Mouse (Mus musculus): ENCODE data around the gene Cyb561d2. TPM values are rescaled to one million over a fixed set of nuclear protein-coding genes. Genes with fewer than 3 reads are reported as not detected.
A peak's percentile ranks its signal among the peaks of the same experiment; 100 is the strongest.

Gene Cyb561d2
- polyA plus RNA-seq (2015; fragmentation: Nextera tagmentation; extraction: Ambion mirVana), result 27.6 and 32.9 TPM in 2 replicates

- Histone ChIP-seq H3K36me3 (ENCODE audit: control insufficient read depth, insufficient read depth, low read length) (peaks cover 32% of the 10 kb centered on the region), H3K4me3 (ENCODE audit: low read length) (peak within 1 kb of the TSS; percentile 67), H3K9me3 (ENCODE audit: control insufficient read depth, low read length) (no peaks in the 10 kb centered on the region), H3K27me3 (ENCODE audit: control insufficient read depth, insufficient read depth, low read depth, low read length) (no peaks in the 10 kb centered on the region), H3K4me2 (ENCODE audit: low read depth, low read length) (peak within 1 kb of the TSS; percentile 93), H3K27ac (ENCODE audit: low read length) (peak within 1 kb of the TSS; percentile 28), H3K9ac (ENCODE audit: low read length) (peak within 1 kb of the TSS; percentile 81), H3K4me1 (replicated peaks; ENCODE audit: control insufficient read depth, insufficient read depth, low read length) (peaks cover 23% of the 10 kb centered on the region)
- peak; percentile 89 for ATAC-seq (ENCODE audit: low read depth)
- under 1% methylated on average over 46 of the region's 46 CpGs for WGBS
Observed at GRCm38 (mm10) chr9:107541474-107542351, at the start of gene Cyb561d2, which contains the start of gene Nprl2. Cyb561d2 (minus strand) TSS chr9:107542193. Nprl2 (plus strand) TSS chr9:107542226.

GRCm38 (mm10) chr9:107590773-107591060 is 48.7 kb upstream of the Cyb561d2 start:
- H3K4me3 ChIP-seq (ENCODE audit: low read length), result no peak overlapping the region
- H3K4me2 ChIP-seq (ENCODE audit: low read depth, low read length), result no peak overlapping the region
- peaks cover 27% of the 10 kb centered on the region for H3K36me3 ChIP-seq (ENCODE audit: control insufficient read depth, insufficient read depth, low read length)
- WGBS, result 80% methylated on average over 6 of the region's 6 CpGs
- no peaks in the 10 kb centered on the region for H3K9me3 ChIP-seq (ENCODE audit: control insufficient read depth, low read length)
- ATAC-seq (ENCODE audit: low read depth), result no peak
- peak overlapping the region; percentile 71; the same call in 1 of the 2 replicates for H3K27ac ChIP-seq (ENCODE audit: low read length)
- H3K27me3 ChIP-seq (ENCODE audit: control insufficient read depth, insufficient read depth, low read depth, low read length), result no peaks in the 10 kb centered on the region
- peaks cover 16% of the 10 kb centered on the region for H3K4me1 ChIP-seq (replicated peaks; ENCODE audit: control insufficient read depth, insufficient read depth, low read length)
- no peak overlapping the region for H3K9ac ChIP-seq (ENCODE audit: low read length)

- H3K4me1 ChIP-seq (replicated peaks; ENCODE audit: control insufficient read depth, insufficient read depth, low read length), result peaks cover 16% of the 10 kb centered on the region
- ATAC-seq (ENCODE audit: low read depth), result no peak
- H3K4me2 ChIP-seq (ENCODE audit: low read depth, low read length), result no peak overlapping the region
- H3K27me3 ChIP-seq (ENCODE audit: control insufficient read depth, insufficient read depth, low read depth, low read length), result no peaks in the 10 kb centered on the region
- H3K9ac ChIP-seq (ENCODE audit: low read length), result no peak overlapping the region
- WGBS, result 73% methylated on average over 25 of the region's 25 CpGs
- peak overlapping the region; percentile 71 for H3K27ac ChIP-seq (ENCODE audit: low read length)
- no peaks in the 10 kb centered on the region for H3K9me3 ChIP-seq (ENCODE audit: control insufficient read depth, low read length)
- H3K36me3 ChIP-seq (ENCODE audit: control insufficient read depth, insufficient read depth, low read length), result peaks cover 27% of the 10 kb centered on the region
- no peak overlapping the region for H3K4me3 ChIP-seq (ENCODE audit: low read length)
Observed at GRCm38 (mm10) chr9:107590058-107590772, 48.2 kb upstream of the Cyb561d2 start.

GRCm38 (mm10) chr9:107587833-107588639 is 46.0 kb upstream of the Cyb561d2 start:
- H3K36me3 ChIP-seq (ENCODE audit: control insufficient read depth, insufficient read depth, low read length), result peaks cover 25% of the 10 kb centered on the region; the same call in 1 of the 2 replicates
- H3K4me1 ChIP-seq (replicated peaks; ENCODE audit: control insufficient read depth, insufficient read depth, low read length), result peaks cover 16% of the 10 kb centered on the region
- H3K9ac ChIP-seq (ENCODE audit: low read length), result peak overlapping the region; percentile 66

GRCm38 (mm10) chr9:107586974-107587832 is 45.2 kb upstream of the Cyb561d2 start, which contains the start of gene Ifrd2:
Ifrd2 (plus strand) TSS chr9:107587642.
- peak within 1 kb of the TSS; percentile 62; the same call in 1 of the 2 replicates for H3K27ac ChIP-seq (ENCODE audit: low read length)
- peak within 1 kb of the TSS; percentile 66 for H3K9ac ChIP-seq (ENCODE audit: low read length)
- ATAC-seq (ENCODE audit: low read depth), result peak; percentile 98
- peaks cover 23% of the 10 kb centered on the region; the same call in 1 of the 2 replicates for H3K36me3 ChIP-seq (ENCODE audit: control insufficient read depth, insufficient read depth, low read length)
- H3K4me1 ChIP-seq (replicated peaks; ENCODE audit: control insufficient read depth, insufficient read depth, low read length), result peaks cover 18% of the 10 kb centered on the region
- H3K4me2 ChIP-seq (ENCODE audit: low read depth, low read length), result peak within 1 kb of the TSS; percentile 84
- no peaks in the 10 kb centered on the region for H3K27me3 ChIP-seq (ENCODE audit: control insufficient read depth, insufficient read depth, low read depth, low read length)
- H3K9me3 ChIP-seq (ENCODE audit: control insufficient read depth, low read length), result no peaks in the 10 kb centered on the region
- peak within 1 kb of the TSS; percentile 62 for H3K4me3 ChIP-seq (ENCODE audit: low read length)
- 9% methylated on average over 45 of the region's 46 CpGs for WGBS

More at GRCm38 (mm10) chr9:107587833-107588639, 46.0 kb upstream of the Cyb561d2 start:
- Histone ChIP-seq H3K4me3 (ENCODE audit: low read length) (peak overlapping the region; percentile 62), H3K27ac (ENCODE audit: low read length) (no peak overlapping the region), H3K27me3 (ENCODE audit: control insufficient read depth, insufficient read depth, low read depth, low read length) (no peaks in the 10 kb centered on the region), H3K9me3 (ENCODE audit: control insufficient read depth, low read length) (no peaks in the 10 kb centered on the region), H3K4me2 (ENCODE audit: low read depth, low read length) (peak overlapping the region; percentile 84)
- WGBS, result 1% methylated on average over 33 of the region's 33 CpGs
- ATAC-seq (ENCODE audit: low read depth), result no peak; the same call in 1 of the 2 replicates

- WGBS, result 81% methylated on average over 5 of the region's 5 CpGs
- Histone ChIP-seq H3K9me3 (ENCODE audit: control insufficient read depth, low read length) (no peaks in the 10 kb centered on the region), H3K27me3 (ENCODE audit: control insufficient read depth, insufficient read depth, low read depth, low read length) (no peaks in the 10 kb centered on the region), H3K9ac (ENCODE audit: low read length) (no peak overlapping the region), H3K4me2 (ENCODE audit: low read depth, low read length) (no peak overlapping the region), H3K4me3 (ENCODE audit: low read length) (no peak overlapping the region), H3K36me3 (ENCODE audit: control insufficient read depth, insufficient read depth, low read length) (peaks cover 18% of the 10 kb centered on the region; the same call in 1 of the 2 replicates), H3K4me1 (replicated peaks; ENCODE audit: control insufficient read depth, insufficient read depth, low read length) (peaks cover 24% of the 10 kb centered on the region), H3K27ac (ENCODE audit: low read length) (no peak overlapping the region)
- ATAC-seq (ENCODE audit: low read depth), result no peak
Observed at GRCm38 (mm10) chr9:107586504-107586903, 44.5 kb upstream of the Cyb561d2 start.

- Histone ChIP-seq H3K36me3 (ENCODE audit: control insufficient read depth, insufficient read depth, low read length) (0 out of 2 replicates have a peak, but pooled peaks cover 4% of the 10 kb centered on the region), H3K27me3 (ENCODE audit: control insufficient read depth, insufficient read depth, low read depth, low read length) (no peaks in the 10 kb centered on the region), H3K9me3 (ENCODE audit: control insufficient read depth, low read length) (no peaks in the 10 kb centered on the region), H3K9ac (ENCODE audit: low read length) (no peak overlapping the region), H3K4me3 (ENCODE audit: low read length) (no peak overlapping the region), H3K4me1 (replicated peaks; ENCODE audit: control insufficient read depth, insufficient read depth, low read length) (peaks cover 27% of the 10 kb centered on the region), H3K27ac (ENCODE audit: low read length) (no peak overlapping the region), H3K4me2 (ENCODE audit: low read depth, low read length) (no peak overlapping the region)
- ATAC-seq (ENCODE audit: low read depth), result no peak
- WGBS, result 93% methylated on average over 14 of the region's 14 CpGs
Observed at GRCm38 (mm10) chr9:107583174-107583573, 41.2 kb upstream of the Cyb561d2 start.

- ATAC-seq (ENCODE audit: low read depth), result no peak
- Histone ChIP-seq H3K4me1 (replicated peaks; ENCODE audit: control insufficient read depth, insufficient read depth, low read length) (peaks cover 26% of the 10 kb centered on the region), H3K27ac (ENCODE audit: low read length) (no peak overlapping the region), H3K27me3 (ENCODE audit: control insufficient read depth, insufficient read depth, low read depth, low read length) (no peaks in the 10 kb centered on the region), H3K4me3 (ENCODE audit: low read length) (no peak overlapping the region), H3K4me2 (ENCODE audit: low read depth, low read length) (no peak overlapping the region), H3K36me3 (ENCODE audit: control insufficient read depth, insufficient read depth, low read length) (0 out of 2 replicates have a peak, but pooled peaks cover 4% of the 10 kb centered on the region), H3K9ac (ENCODE audit: low read length) (no peak overlapping the region), H3K9me3 (ENCODE audit: control insufficient read depth, low read length) (no peaks in the 10 kb centered on the region)
- WGBS, result 85% methylated on average over 7 of the region's 7 CpGs
Observed at GRCm38 (mm10) chr9:107582509-107583062, 40.6 kb upstream of the Cyb561d2 start.
